Mouse (Mus musculus) myocyte (in vitro differentiated cells): ENCODE measurements around the gene Zbtb40. TPM values are rescaled to one million over a fixed set of nuclear protein-coding genes. Genes with fewer than 3 reads are reported as not detected.

ENCODE experiments used
- H3K27me3 ChIP-seq: one replicate; pipeline ENCODE4 v1.6.1; 2011; ENCODE audit not compliant: control insufficient read depth, insufficient read depth, insufficient read length
- H3K36me3 ChIP-seq: one replicate; pipeline ENCODE4 v1.6.1; 2011; ENCODE audit not compliant: control insufficient read depth, insufficient read depth
- H3K4me2 ChIP-seq: one replicate; pipeline ENCODE4 v1.6.1; 2011; ENCODE audit warnings: low read depth, control low read depth
- H3K4me3 ChIP-seq: one replicate; pipeline ENCODE4 v1.5.1; 2011; ENCODE audit warnings: mild to moderate bottlenecking, control low read depth, moderate library complexity
- H3K79me2 ChIP-seq: one replicate; pipeline ENCODE4 v1.6.1; 2011; ENCODE audit not compliant: control insufficient read depth, insufficient read depth
- H3ac ChIP-seq: one replicate; pipeline ENCODE4 v1.6.1; 2011; ENCODE audit not compliant: control insufficient read depth, insufficient read length
- CEBPB ChIP-seq: IDR thresholded peaks from 2 replicates; pipeline ENCODE4 v1.6.1; 2011; ENCODE audit warnings: mild to moderate bottlenecking, moderate library complexity; ENCODE audit not compliant: poor library complexity, insufficient read depth, severe bottlenecking
- E2F4 ChIP-seq: IDR thresholded peaks from one replicate; pipeline ENCODE4 v1.6.1; 2011; ENCODE audit warnings: mild to moderate bottlenecking, control low read depth, moderate library complexity; ENCODE audit not compliant: insufficient read depth
- MAX ChIP-seq: IDR thresholded peaks from one replicate; pipeline ENCODE4 v1.6.1; 2011; ENCODE audit warnings: low read depth, mild to moderate bottlenecking, control low read depth
- MYOD1 ChIP-seq, 3 experiments: IDR thresholded peaks; one replicate each; pipeline ENCODE4 v1.6.1; 2011; ENCODE audit warnings: control low read depth in 2 of 3, low read depth in 2 of 3, mild to moderate bottlenecking in 2 of 3, moderate library complexity in 1 of 3; ENCODE audit not compliant: insufficient read length in 2 of 3, control insufficient read depth in 1 of 3
- MYOG ChIP-seq, 3 experiments: IDR thresholded peaks; one replicate each; pipeline ENCODE4 v1.6.1; 2011; ENCODE audit warnings: control low read depth in 2 of 3, low read depth in 2 of 3, mild to moderate bottlenecking in 2 of 3; ENCODE audit not compliant: insufficient read length in 2 of 3, control insufficient read depth in 1 of 3, insufficient read depth in 1 of 3
- POLR2A ChIP-seq: IDR thresholded peaks from one replicate; pipeline ENCODE4 v1.6.1; 2011; ENCODE audit warnings: low read depth, mild to moderate bottlenecking, control low read depth, moderate library complexity; ENCODE audit not compliant: insufficient read length
- POLR2AphosphoS2 ChIP-seq: IDR thresholded peaks from one replicate; pipeline ENCODE4 v1.6.1; 2011; ENCODE audit warnings: low read depth, control low read depth; ENCODE audit not compliant: insufficient read length
- REST ChIP-seq: IDR thresholded peaks from one replicate; pipeline ENCODE4 v1.6.1; 2011; ENCODE audit warnings: mild to moderate bottlenecking, control low read depth, moderate library complexity; ENCODE audit not compliant: insufficient read depth, insufficient read length
- SRF ChIP-seq: IDR thresholded peaks from one replicate; pipeline ENCODE4 v1.6.1; 2011; ENCODE audit warnings: low read depth; ENCODE audit not compliant: control insufficient read depth, insufficient read length
- TCF12 ChIP-seq: IDR thresholded peaks from one replicate; pipeline ENCODE4 v1.6.1; 2011; ENCODE audit warnings: mild to moderate bottlenecking, control low read depth; ENCODE audit not compliant: poor library complexity, insufficient read depth, severe bottlenecking
- TCF3 ChIP-seq: IDR thresholded peaks from one replicate; pipeline ENCODE4 v1.6.1; 2011; ENCODE audit warnings: low read depth, control low read depth; ENCODE audit not compliant: insufficient read length
- USF1 ChIP-seq: IDR thresholded peaks from one replicate; pipeline ENCODE4 v1.6.1; 2011; ENCODE audit warnings: low read depth, mild to moderate bottlenecking, control low read depth, moderate library complexity
- polyA plus RNA-seq: library from polyadenylated mRNA; unstranded; fragments of >200 nt; fragmentation: generic; extraction: Trizol; gene quantifications from one replicate; pipeline ENCODE4 v1.2.1, GENCODE M21; 2012; ENCODE audit warnings: missing spikeins

Gene Zbtb40
- polyA plus RNA-seq, 1 experiment = 7.4 TPM

DNA sequence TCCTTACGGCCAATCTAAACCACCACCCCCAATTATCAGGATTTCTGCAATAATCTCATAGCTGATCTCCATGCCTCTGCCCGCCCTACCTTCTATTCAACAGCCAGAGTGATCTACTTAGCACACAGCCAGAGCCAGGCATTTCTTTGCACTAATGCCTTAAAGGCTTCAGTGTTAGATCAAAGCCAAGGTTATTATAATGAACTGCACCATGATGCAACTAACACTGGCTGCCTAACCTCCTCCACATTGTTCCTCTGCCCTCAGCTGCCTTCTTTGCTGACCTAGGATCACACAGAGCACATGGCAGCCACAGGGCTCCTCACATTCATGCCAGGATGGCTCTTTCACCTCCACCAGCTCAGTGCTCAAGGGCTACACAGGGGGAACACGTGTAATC is 28.5 kb downstream of the Zbtb40 start:
- no peaks in the 10 kb centered on the region for H3K27me3 ChIP-seq
- H3ac ChIP-seq = no peak overlapping the region
- no peaks in the 10 kb centered on the region for H3K79me2 ChIP-seq
- TF ChIP-seq REST (no peak), MAX (no peak), TCF3 (no peak), SRF (no peak), MYOD1 (IDR thresholded peaks at IDR 0.05; ENCODE audit: control insufficient read depth in 1 of 3, insufficient read length in 2 of 3, low read depth in 2 of 3) (no peak), TCF12 (no peak), POLR2AphosphoS2 (no peak), POLR2A (no peak), E2F4 (no peak), USF1 (no peak), MYOG (IDR thresholded peaks at IDR 0.05; ENCODE audit: control insufficient read depth in 1 of 3, insufficient read depth in 1 of 3, insufficient read length in 2 of 3, low read depth in 2 of 3) (no peak), CEBPB (no peak)
- H3K4me3 ChIP-seq = no peak overlapping the region
- H3K4me2 ChIP-seq = no peak overlapping the region
- H3K36me3 ChIP-seq = peaks cover 4% of the 10 kb centered on the region

- no peak for TF ChIP-seq TCF12
- no peak for TF ChIP-seq CEBPB
- TF ChIP-seq REST = no peak
- no peak for TF ChIP-seq SRF
- TF ChIP-seq MYOD1 (IDR thresholded peaks at IDR 0.05; ENCODE audit: control insufficient read depth in 1 of 3, insufficient read length in 2 of 3, low read depth in 2 of 3) = no peak
- no peak for TF ChIP-seq MYOG (IDR thresholded peaks at IDR 0.05; ENCODE audit: control insufficient read depth in 1 of 3, insufficient read depth in 1 of 3, insufficient read length in 2 of 3, low read depth in 2 of 3)
- TF ChIP-seq E2F4 = no peak
- TF ChIP-seq MAX = no peak
- TF ChIP-seq USF1 = no peak
- no peak for TF ChIP-seq TCF3
- TF ChIP-seq POLR2AphosphoS2 = no peak
- H3K36me3 ChIP-seq = peaks cover 4% of the 10 kb centered on the region
- no peaks in the 10 kb centered on the region for H3K79me2 ChIP-seq
- H3ac ChIP-seq = no peak overlapping the region
- no peak overlapping the region for H3K4me3 ChIP-seq
- no peak overlapping the region for H3K4me2 ChIP-seq
- H3K27me3 ChIP-seq = no peaks in the 10 kb centered on the region
Measured at GRCm38 (mm10) chr4:137015934-137016333, 32.7 kb downstream of the Zbtb40 start.

DNA sequence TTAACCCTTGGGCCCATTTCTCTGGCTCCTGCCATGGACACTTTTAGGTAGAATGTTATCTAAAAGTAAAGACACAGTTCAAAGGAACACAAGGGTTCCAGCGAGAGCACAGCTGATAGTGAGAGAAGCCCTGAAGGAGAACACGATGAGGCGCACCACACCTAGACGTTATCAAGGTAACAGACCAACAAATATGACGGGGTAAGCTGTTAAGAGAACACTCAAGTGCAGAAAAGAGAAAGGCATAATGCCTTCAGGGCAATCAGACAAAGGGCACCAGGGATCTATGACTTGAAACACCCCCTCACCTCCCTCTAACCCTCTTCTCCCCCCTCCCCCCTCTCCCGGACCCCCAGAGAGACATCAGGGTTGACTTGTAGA is 33.1 kb downstream of the Zbtb40 start:
- TF ChIP-seq POLR2AphosphoS2 (no peak), MYOG (IDR thresholded peaks at IDR 0.05; ENCODE audit: control insufficient read depth in 1 of 3, insufficient read depth in 1 of 3, insufficient read length in 2 of 3, low read depth in 2 of 3) (no peak), SRF (no peak), TCF12 (no peak), REST (no peak), MYOD1 (IDR thresholded peaks at IDR 0.05; ENCODE audit: control insufficient read depth in 1 of 3, insufficient read length in 2 of 3, low read depth in 2 of 3) (no peak), E2F4 (no peak), CEBPB (no peak)
- H3K36me3 ChIP-seq = peaks cover 4% of the 10 kb centered on the region

GRCm38 (mm10) chr4:137014654-137015475 is 33.7 kb downstream of the Zbtb40 start:
- Histone ChIP-seq H3K27me3 (no peaks in the 10 kb centered on the region), H3K4me3 (no peak overlapping the region), H3K36me3 (peaks cover 4% of the 10 kb centered on the region), H3ac (no peak overlapping the region), H3K4me2 (no peak overlapping the region), H3K79me2 (no peaks in the 10 kb centered on the region)
- no peak for TF ChIP-seq MYOD1 (IDR thresholded peaks at IDR 0.05; ENCODE audit: control insufficient read depth in 1 of 3, insufficient read length in 2 of 3, low read depth in 2 of 3)
- no peak for TF ChIP-seq CEBPB
- TF ChIP-seq REST = no peak
- no peak for TF ChIP-seq POLR2A
- no peak for TF ChIP-seq MAX

More for the DNA sequence above, 33.1 kb downstream of the Zbtb40 start:
- no peak overlapping the region for H3K4me3 ChIP-seq
- no peak overlapping the region for H3ac ChIP-seq
- no peak overlapping the region for H3K4me2 ChIP-seq
- no peaks in the 10 kb centered on the region for H3K27me3 ChIP-seq
- no peaks in the 10 kb centered on the region for H3K79me2 ChIP-seq

- Histone ChIP-seq H3K36me3 (peaks cover 4% of the 10 kb centered on the region), H3K27me3 (no peaks in the 10 kb centered on the region), H3ac (no peak overlapping the region), H3K4me2 (no peak overlapping the region), H3K79me2 (no peaks in the 10 kb centered on the region), H3K4me3 (no peak overlapping the region)
- TF ChIP-seq USF1 = no peak
- no peak for TF ChIP-seq TCF12
- no peak for TF ChIP-seq MYOG (IDR thresholded peaks at IDR 0.05; ENCODE audit: control insufficient read depth in 1 of 3, insufficient read depth in 1 of 3, insufficient read length in 2 of 3, low read depth in 2 of 3)
- no peak for TF ChIP-seq MYOD1 (IDR thresholded peaks at IDR 0.05; ENCODE audit: control insufficient read depth in 1 of 3, insufficient read length in 2 of 3, low read depth in 2 of 3)
- no peak for TF ChIP-seq MAX
- TF ChIP-seq SRF = no peak
- no peak for TF ChIP-seq REST
- TF ChIP-seq POLR2AphosphoS2 = no peak
- TF ChIP-seq E2F4 = no peak
- TF ChIP-seq CEBPB = no peak
- TF ChIP-seq POLR2A = no peak
- TF ChIP-seq TCF3 = no peak
Measured at GRCm38 (mm10) chr4:137014124-137014523, 34.5 kb downstream of the Zbtb40 start.
